Mouse (Mus musculus): ENCODE measurements around the gene Traf5. TPM values are rescaled to one million over a fixed set of nuclear protein-coding genes. Genes with fewer than 3 reads are reported as not detected.
A peak's percentile ranks its signal among the peaks of the same experiment; 100 is the strongest.

The Traf5 gene
- polyA plus RNA-seq, 1 experiment from 2014 or later = 5.9 TPM

DNA sequence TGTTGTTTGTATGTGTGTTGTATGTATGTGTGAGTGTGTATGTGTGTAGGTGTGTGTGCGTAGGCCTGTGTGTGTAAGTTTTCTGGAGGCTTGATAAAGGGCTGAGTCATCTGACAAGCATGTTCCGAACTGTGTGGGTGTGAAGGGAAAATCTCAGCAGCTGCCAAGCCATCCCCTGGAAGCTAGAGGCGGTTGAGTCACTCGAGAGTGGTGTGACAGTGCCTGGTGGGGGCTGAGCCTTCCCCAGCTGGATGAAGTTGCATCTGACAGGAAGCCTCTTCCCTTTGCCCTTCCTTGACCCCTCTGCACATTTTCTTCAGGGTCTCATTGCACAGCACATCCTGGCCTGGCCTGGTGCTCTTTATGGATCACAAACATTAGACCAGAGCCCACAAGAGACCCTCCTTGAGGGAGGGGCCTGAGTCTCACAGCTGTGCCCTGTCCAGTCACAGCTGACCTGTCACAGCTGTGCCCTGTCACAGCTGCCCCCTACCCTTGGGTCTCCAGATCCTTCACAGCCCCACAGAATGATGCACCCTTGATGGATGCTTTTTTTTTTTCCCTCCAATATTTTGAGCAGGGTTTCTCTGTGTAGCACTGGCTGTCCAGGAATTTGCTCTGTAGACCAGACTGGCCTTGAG is 30.6 kb downstream of the Traf5 start:
- no peaks in the 10 kb centered on the region for H3K4me1 ChIP-seq (replicated peaks; ENCODE audit: control insufficient read depth, insufficient read depth, low read length)
- H3K27ac ChIP-seq (ENCODE audit: low read depth, low read length) = no peak overlapping the region
- 64% methylated on average over 4 of the region's 4 CpGs for WGBS
- H3K27me3 ChIP-seq (ENCODE audit: control insufficient read depth, insufficient read depth, low read length) = no peaks in the 10 kb centered on the region
- no peak overlapping the region for H3K9ac ChIP-seq (ENCODE audit: low read depth, low read length)
- no peak overlapping the region for H3K4me2 ChIP-seq (replicated peaks; ENCODE audit: low read depth, low read length)
- ATAC-seq (ENCODE audit: low FRiP score) = no peak
- H3K36me3 ChIP-seq (ENCODE audit: control insufficient read depth, insufficient read depth, low read length) = no peaks in the 10 kb centered on the region
- no peak for DNase-seq (ENCODE audit: low spot score)
- H3K9me3 ChIP-seq (ENCODE audit: control insufficient read depth, low read length) = no peaks in the 10 kb centered on the region
- no peak overlapping the region for H3K4me3 ChIP-seq (ENCODE audit: low read depth, low read length)

DNA sequence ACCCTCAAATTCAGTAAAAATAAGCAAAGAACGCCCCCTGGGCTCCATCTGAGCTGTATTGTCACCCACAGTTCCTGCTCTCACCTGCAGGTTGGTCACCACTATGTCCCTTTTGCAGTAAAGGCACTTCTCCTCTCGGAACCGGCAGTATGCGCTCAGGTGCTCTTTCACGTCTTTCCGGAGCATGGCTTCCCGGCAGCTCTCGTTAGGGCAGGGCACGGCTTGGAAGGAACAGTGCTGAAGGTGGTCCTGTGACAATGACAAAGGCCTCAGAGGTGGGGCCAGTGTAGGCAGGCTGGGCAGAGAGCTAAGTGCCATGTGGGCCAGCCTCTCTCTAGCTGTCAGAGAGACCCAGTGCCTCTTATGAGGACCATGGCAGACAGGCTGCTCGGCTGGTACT is 33.4 kb downstream of the Traf5 start:
- no peak overlapping the region for H3K4me3 ChIP-seq (ENCODE audit: low read depth, low read length)
- no peak overlapping the region for H3K9ac ChIP-seq (ENCODE audit: low read depth, low read length)
- H3K27me3 ChIP-seq (ENCODE audit: control insufficient read depth, insufficient read depth, low read length) = no peaks in the 10 kb centered on the region
- 83% methylated on average over 10 of the region's 10 CpGs for WGBS
- ATAC-seq (ENCODE audit: low FRiP score) (no peak), DNase-seq (ENCODE audit: low spot score) (no peak)
- no peaks in the 10 kb centered on the region for H3K36me3 ChIP-seq (ENCODE audit: control insufficient read depth, insufficient read depth, low read length)
- no peak overlapping the region for H3K27ac ChIP-seq (ENCODE audit: low read depth, low read length)
- no peaks in the 10 kb centered on the region for H3K4me1 ChIP-seq (replicated peaks; ENCODE audit: control insufficient read depth, insufficient read depth, low read length)
- no peaks in the 10 kb centered on the region for H3K9me3 ChIP-seq (ENCODE audit: control insufficient read depth, low read length)
- H3K4me2 ChIP-seq (replicated peaks; ENCODE audit: low read depth, low read length) = no peak overlapping the region

DNA sequence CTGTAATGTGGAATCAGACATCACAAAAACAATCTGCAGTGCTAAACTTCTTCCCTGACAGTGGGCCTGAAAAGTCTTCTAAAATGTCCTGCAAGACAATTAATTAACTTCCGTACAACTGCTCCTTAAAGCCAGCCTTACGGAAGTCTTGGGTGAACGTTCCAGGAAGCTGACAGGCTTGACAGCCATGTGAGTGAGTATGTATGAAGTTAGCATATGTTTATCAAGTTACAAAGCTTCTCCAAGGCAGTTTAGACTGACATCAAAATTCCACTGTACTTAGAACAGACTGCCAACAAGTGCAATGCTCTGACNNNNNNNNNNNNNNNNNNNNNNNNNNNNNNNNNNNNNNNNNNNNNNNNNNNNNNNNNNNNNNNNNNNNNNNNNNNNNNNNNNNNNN is 38.6 kb downstream of the Traf5 start:
- no peaks in the 10 kb centered on the region for H3K27me3 ChIP-seq (ENCODE audit: control insufficient read depth, insufficient read depth, low read length)
- no peak overlapping the region for H3K4me3 ChIP-seq (ENCODE audit: low read depth, low read length)
- WGBS = 73% methylated on average over 3 of the region's 3 CpGs
- no peak for ATAC-seq (ENCODE audit: low FRiP score)
- no peak overlapping the region for H3K27ac ChIP-seq (ENCODE audit: low read depth, low read length)
- H3K4me2 ChIP-seq (replicated peaks; ENCODE audit: low read depth, low read length) = no peak overlapping the region
- no peaks in the 10 kb centered on the region for H3K9me3 ChIP-seq (ENCODE audit: control insufficient read depth, low read length)
- no peak for DNase-seq (ENCODE audit: low spot score)
- no peak overlapping the region for H3K9ac ChIP-seq (ENCODE audit: low read depth, low read length)
- H3K4me1 ChIP-seq (replicated peaks; ENCODE audit: control insufficient read depth, insufficient read depth, low read length) = no peaks in the 10 kb centered on the region
- H3K36me3 ChIP-seq (ENCODE audit: control insufficient read depth, insufficient read depth, low read length) = no peaks in the 10 kb centered on the region

GRCm38 (mm10) chr1:192052986-192053385 is 39.4 kb downstream of the Traf5 start:
- no peaks in the 10 kb centered on the region for H3K27me3 ChIP-seq (ENCODE audit: control insufficient read depth, insufficient read depth, low read length)
- no peak overlapping the region for H3K27ac ChIP-seq (ENCODE audit: low read depth, low read length)
- H3K4me3 ChIP-seq (ENCODE audit: low read depth, low read length) = no peak overlapping the region
- DNase-seq (ENCODE audit: low spot score) (no peak), ATAC-seq (ENCODE audit: low FRiP score) (no peak)
- H3K9me3 ChIP-seq (ENCODE audit: control insufficient read depth, low read length) = no peaks in the 10 kb centered on the region
- no peaks in the 10 kb centered on the region for H3K36me3 ChIP-seq (ENCODE audit: control insufficient read depth, insufficient read depth, low read length)
- no peak overlapping the region for H3K4me2 ChIP-seq (replicated peaks; ENCODE audit: low read depth, low read length)
- H3K4me1 ChIP-seq (replicated peaks; ENCODE audit: control insufficient read depth, insufficient read depth, low read length) = no peaks in the 10 kb centered on the region
- no peak overlapping the region for H3K9ac ChIP-seq (ENCODE audit: low read depth, low read length)
- 91% methylated on average over 5 of the region's 5 CpGs for WGBS

- no peak overlapping the region for H3K9ac ChIP-seq (ENCODE audit: low read depth, low read length)
- H3K27me3 ChIP-seq (ENCODE audit: control insufficient read depth, insufficient read depth, low read length) = no peaks in the 10 kb centered on the region
- no peaks in the 10 kb centered on the region for H3K9me3 ChIP-seq (ENCODE audit: control insufficient read depth, low read length)
- H3K4me1 ChIP-seq (replicated peaks; ENCODE audit: control insufficient read depth, insufficient read depth, low read length) = no peaks in the 10 kb centered on the region
- H3K27ac ChIP-seq (ENCODE audit: low read depth, low read length) = no peak overlapping the region
- ATAC-seq (ENCODE audit: low FRiP score) = no peak
- H3K36me3 ChIP-seq (ENCODE audit: control insufficient read depth, insufficient read depth, low read length) = no peaks in the 10 kb centered on the region
- no peak overlapping the region for H3K4me2 ChIP-seq (replicated peaks; ENCODE audit: low read depth, low read length)
- no peak for DNase-seq (ENCODE audit: low spot score)
- WGBS = 94% methylated on average over 8 of the region's 8 CpGs
- H3K4me3 ChIP-seq (ENCODE audit: low read depth, low read length) = no peak overlapping the region
Observed at GRCm38 (mm10) chr1:192052461-192052860, 39.9 kb downstream of the Traf5 start.

GRCm38 (mm10) chr1:191999022-191999421 is 93.3 kb downstream of the Traf5 start:
- H3K4me3 ChIP-seq (ENCODE audit: low read depth, low read length) = no peak overlapping the region
- 0 out of 2 replicates have a peak, but pooled peaks cover 3% of the 10 kb centered on the region for H3K36me3 ChIP-seq (ENCODE audit: control insufficient read depth, insufficient read depth, low read length)
- ATAC-seq (ENCODE audit: low FRiP score) (no peak), DNase-seq (ENCODE audit: low spot score) (no peak)
- H3K4me2 ChIP-seq (replicated peaks; ENCODE audit: low read depth, low read length) = no peak overlapping the region
- H3K4me1 ChIP-seq (replicated peaks; ENCODE audit: control insufficient read depth, insufficient read depth, low read length) = no peaks in the 10 kb centered on the region
- no peak overlapping the region for H3K27ac ChIP-seq (ENCODE audit: low read depth, low read length)
- no peaks in the 10 kb centered on the region for H3K27me3 ChIP-seq (ENCODE audit: control insufficient read depth, insufficient read depth, low read length)
- H3K9me3 ChIP-seq (ENCODE audit: control insufficient read depth, low read length) = no peaks in the 10 kb centered on the region
- H3K9ac ChIP-seq (ENCODE audit: low read depth, low read length) = no peak overlapping the region

DNA sequence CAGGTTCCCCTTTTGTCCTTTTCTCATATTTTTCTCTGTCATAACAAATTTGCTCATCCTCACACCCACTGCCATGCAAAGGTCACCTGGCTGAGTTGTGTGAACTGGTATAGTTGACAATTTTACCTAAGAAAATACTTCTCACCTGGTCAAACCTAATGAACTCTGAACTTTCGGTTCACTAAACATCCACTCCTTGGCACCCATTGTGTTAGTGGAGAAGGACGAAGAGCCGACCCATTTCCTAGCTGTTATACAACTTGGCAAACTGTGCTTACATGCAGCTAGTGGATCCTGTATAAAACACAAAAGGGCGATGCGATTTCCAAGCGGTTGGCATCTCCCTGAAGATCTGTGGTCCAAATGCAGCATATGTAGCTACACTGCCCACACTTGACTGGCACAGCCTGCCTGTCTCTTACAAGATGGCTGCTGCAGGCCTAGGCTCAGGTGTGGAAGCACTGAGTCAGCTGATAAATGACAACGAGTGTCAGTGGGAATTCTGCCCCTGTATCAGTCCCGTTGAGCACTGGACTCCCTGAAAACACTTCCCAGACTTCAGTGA is 95.7 kb downstream of the Traf5 start:
- H3K27ac ChIP-seq (ENCODE audit: low read depth, low read length) = no peak overlapping the region
- 88% methylated on average over 8 of the region's 8 CpGs for WGBS
- no peak overlapping the region for H3K4me2 ChIP-seq (replicated peaks; ENCODE audit: low read depth, low read length)
- H3K9me3 ChIP-seq (ENCODE audit: control insufficient read depth, low read length) = no peaks in the 10 kb centered on the region
- H3K36me3 ChIP-seq (ENCODE audit: control insufficient read depth, insufficient read depth, low read length) = 0 out of 2 replicates have a peak, but pooled peaks cover 3% of the 10 kb centered on the region
- H3K4me3 ChIP-seq (ENCODE audit: low read depth, low read length) = no peak overlapping the region
- no peaks in the 10 kb centered on the region for H3K27me3 ChIP-seq (ENCODE audit: control insufficient read depth, insufficient read depth, low read length)
- ATAC-seq (ENCODE audit: low FRiP score) (no peak), DNase-seq (ENCODE audit: low spot score) (no peak)
- no peak overlapping the region for H3K9ac ChIP-seq (ENCODE audit: low read depth, low read length)
- H3K4me1 ChIP-seq (replicated peaks; ENCODE audit: control insufficient read depth, insufficient read depth, low read length) = no peaks in the 10 kb centered on the region

- Histone ChIP-seq H3K36me3 (ENCODE audit: control insufficient read depth, insufficient read depth, low read length) (0 out of 2 replicates have a peak, but pooled peaks cover 3% of the 10 kb centered on the region), H3K4me3 (ENCODE audit: low read depth, low read length) (no peak overlapping the region), H3K9me3 (ENCODE audit: control insufficient read depth, low read length) (no peaks in the 10 kb centered on the region), H3K4me2 (replicated peaks; ENCODE audit: low read depth, low read length) (no peak overlapping the region), H3K9ac (ENCODE audit: low read depth, low read length) (no peak overlapping the region), H3K4me1 (replicated peaks; ENCODE audit: control insufficient read depth, insufficient read depth, low read length) (no peaks in the 10 kb centered on the region), H3K27ac (ENCODE audit: low read depth, low read length) (no peak overlapping the region), H3K27me3 (ENCODE audit: control insufficient read depth, insufficient read depth, low read length) (no peaks in the 10 kb centered on the region)
- 92% methylated on average over 7 of the region's 7 CpGs for WGBS
- DNase-seq (ENCODE audit: low spot score) (no peak), ATAC-seq (ENCODE audit: low FRiP score) (no peak)
Observed at GRCm38 (mm10) chr1:191995916-191996315, 96.4 kb downstream of the Traf5 start.

- no peaks in the 10 kb centered on the region for H3K4me1 ChIP-seq (replicated peaks; ENCODE audit: control insufficient read depth, insufficient read depth, low read length)
- H3K4me3 ChIP-seq (ENCODE audit: low read depth, low read length) = no peak overlapping the region
- no peaks in the 10 kb centered on the region for H3K27me3 ChIP-seq (ENCODE audit: control insufficient read depth, insufficient read depth, low read length)
- ATAC-seq (ENCODE audit: low FRiP score) (no peak), DNase-seq (ENCODE audit: low spot score) (peak; percentile 65)
- H3K4me2 ChIP-seq (replicated peaks; ENCODE audit: low read depth, low read length) = no peak overlapping the region
- H3K9me3 ChIP-seq (ENCODE audit: control insufficient read depth, low read length) = no peaks in the 10 kb centered on the region
- WGBS = 54% methylated on average over 4 of the region's 4 CpGs
- no peak overlapping the region for H3K27ac ChIP-seq (ENCODE audit: low read depth, low read length)
- no peak overlapping the region for H3K9ac ChIP-seq (ENCODE audit: low read depth, low read length)
- 0 out of 2 replicates have a peak, but pooled peaks cover 3% of the 10 kb centered on the region for H3K36me3 ChIP-seq (ENCODE audit: control insufficient read depth, insufficient read depth, low read length)
Observed at GRCm38 (mm10) chr1:191995488-191995887, 96.9 kb downstream of the Traf5 start.

Data from hindbrain, embryonic 11.5 days (tissue).